Mouse (Mus musculus) spleen, embryonic (tissue): ENCODE measurements at regions not wholly inside any gene's neighbourhood (a gene's known extent, or its start where the extent isn't known, plus 50 kb on each side); places are given as distances from the start of the nearest gene placed in this dataset.

ENCODE experiments used
- CTCF ChIA-PET: fragments of 350-600 bp; sonication (Branson Sonifier 250); formaldehyde crosslinking; loops from one replicate; lab custom pipeline; 2022; lab: Charles Lee

DNA sequence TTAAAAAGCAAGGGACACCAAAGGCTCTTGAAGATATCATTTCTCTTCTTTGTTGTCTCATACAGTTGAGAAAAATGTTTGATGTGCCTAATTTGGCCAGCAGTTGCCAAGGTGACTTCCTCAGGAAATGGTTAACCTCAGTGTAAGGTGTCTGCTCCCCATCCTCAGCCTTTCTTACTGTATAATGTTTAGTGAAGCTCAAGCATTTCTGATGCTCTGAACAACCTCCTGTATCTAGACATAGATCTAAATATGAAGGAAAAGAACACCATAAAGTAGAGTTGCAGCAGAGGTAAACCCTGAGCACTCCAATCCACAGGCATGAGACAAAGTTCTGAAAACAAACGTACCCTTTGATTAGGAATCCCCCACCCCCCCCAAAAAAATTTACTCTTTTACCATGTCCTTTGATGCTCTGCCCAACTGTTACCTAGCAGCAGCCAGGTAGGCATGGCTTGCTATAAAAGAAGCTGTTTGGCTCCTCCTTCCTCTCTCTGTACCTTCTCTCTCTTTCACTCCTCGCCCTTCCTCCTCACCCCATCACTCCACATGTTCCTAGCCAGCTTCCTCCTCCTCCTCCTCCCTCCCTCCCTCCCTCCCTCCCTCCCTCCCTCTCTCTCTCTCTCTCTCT lies 348.4 kb upstream of the Hs3st5 start:
- CTCF ChIA-PET: interaction anchor here (0.7 kb wide), 1 partner anchor 55 kb away, joined by 3 read pairs; no protein-coding TSS in a partner anchor
